Mouse (Mus musculus): ENCODE measurements around the gene Dnajc16. TPM values are rescaled to one million over a fixed set of nuclear protein-coding genes. Genes with fewer than 3 reads are reported as not detected.

The Dnajc16 gene
- polyA plus RNA-seq, 1 experiment from 2014 or later = 2.0 TPM

DNA sequence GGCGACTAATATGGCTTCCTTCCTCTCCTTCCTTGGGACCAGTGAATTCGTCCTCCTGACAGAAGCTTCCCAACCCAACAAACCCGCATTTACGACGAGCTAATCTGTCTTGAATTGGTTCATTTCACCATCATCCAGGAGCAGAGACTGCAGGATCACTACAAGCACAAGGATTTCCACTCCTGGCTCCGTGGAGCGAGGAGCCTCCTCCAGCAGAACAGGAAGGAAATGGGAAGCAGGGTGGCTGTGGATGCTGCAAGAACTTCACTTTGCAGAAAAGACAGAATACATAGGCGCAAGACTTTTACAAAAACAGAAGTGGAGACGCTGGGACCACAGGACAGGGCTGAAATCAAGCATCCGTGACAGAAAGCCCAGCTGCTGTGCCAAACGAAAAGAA, 66.1 kb downstream of the Dnajc16 start:
- Histone ChIP-seq H3K4me1 (replicated peaks) (peaks cover 64% of the 10 kb centered on the region), H3K4me2 (peak overlapping the region; percentile 38; the same call in 1 of the 2 replicates), H3K27ac (replicated peaks) (peak overlapping the region; percentile 29; the same call in 1 of the 2 replicates), H3K9ac (no peak overlapping the region), H3K9me3 (replicated peaks) (no peaks in the 10 kb centered on the region), H3K27me3 (peaks cover 14% of the 10 kb centered on the region; the same call in 1 of the 2 replicates), H3K4me3 (replicated peaks) (no peak overlapping the region), H3K36me3 (replicated peaks) (peaks cover 17% of the 10 kb centered on the region)
- no peak for ATAC-seq (ENCODE audit: insufficient read depth)
- 35% methylated on average over 11 of the region's 11 CpGs for WGBS (ENCODE audit: insufficient replicate concordance)

DNA sequence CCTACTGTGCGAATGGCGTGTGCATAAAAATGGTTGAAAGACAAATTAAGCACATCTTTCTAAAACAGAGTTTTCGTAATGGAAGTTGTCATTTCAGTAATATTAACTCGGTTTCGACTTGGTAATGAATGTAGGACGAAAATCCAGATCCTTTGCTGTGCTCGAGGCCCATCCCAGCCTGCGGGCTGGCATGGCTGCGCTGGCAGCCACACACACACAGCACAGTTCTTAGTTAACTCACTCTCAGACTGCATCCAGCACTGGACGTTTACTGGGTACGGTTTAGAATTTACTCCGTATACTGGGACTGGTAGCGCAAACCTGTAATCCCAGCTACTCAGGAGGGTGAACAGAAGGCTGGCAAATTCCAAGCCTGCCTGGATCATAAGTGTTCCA, 67.1 kb downstream of the Dnajc16 start:
- H3K9ac ChIP-seq = peak overlapping the region; percentile 99
- peak overlapping the region; percentile 94 for H3K4me2 ChIP-seq
- H3K27ac ChIP-seq (replicated peaks) = peak overlapping the region; percentile 98
- no peaks in the 10 kb centered on the region for H3K9me3 ChIP-seq (replicated peaks)
- peak; percentile 29; the same call in 1 of the 2 replicates for ATAC-seq (ENCODE audit: insufficient read depth)
- H3K4me3 ChIP-seq (replicated peaks) = peak overlapping the region; percentile 100
- 0 out of 2 replicates have a peak, but pooled peaks cover 7% of the 10 kb centered on the region for H3K27me3 ChIP-seq
- WGBS (ENCODE audit: insufficient replicate concordance) = 10% methylated on average over 13 of the region's 13 CpGs
- peaks cover 65% of the 10 kb centered on the region for H3K4me1 ChIP-seq (replicated peaks)
- H3K36me3 ChIP-seq (replicated peaks) = peaks cover 24% of the 10 kb centered on the region

DNA sequence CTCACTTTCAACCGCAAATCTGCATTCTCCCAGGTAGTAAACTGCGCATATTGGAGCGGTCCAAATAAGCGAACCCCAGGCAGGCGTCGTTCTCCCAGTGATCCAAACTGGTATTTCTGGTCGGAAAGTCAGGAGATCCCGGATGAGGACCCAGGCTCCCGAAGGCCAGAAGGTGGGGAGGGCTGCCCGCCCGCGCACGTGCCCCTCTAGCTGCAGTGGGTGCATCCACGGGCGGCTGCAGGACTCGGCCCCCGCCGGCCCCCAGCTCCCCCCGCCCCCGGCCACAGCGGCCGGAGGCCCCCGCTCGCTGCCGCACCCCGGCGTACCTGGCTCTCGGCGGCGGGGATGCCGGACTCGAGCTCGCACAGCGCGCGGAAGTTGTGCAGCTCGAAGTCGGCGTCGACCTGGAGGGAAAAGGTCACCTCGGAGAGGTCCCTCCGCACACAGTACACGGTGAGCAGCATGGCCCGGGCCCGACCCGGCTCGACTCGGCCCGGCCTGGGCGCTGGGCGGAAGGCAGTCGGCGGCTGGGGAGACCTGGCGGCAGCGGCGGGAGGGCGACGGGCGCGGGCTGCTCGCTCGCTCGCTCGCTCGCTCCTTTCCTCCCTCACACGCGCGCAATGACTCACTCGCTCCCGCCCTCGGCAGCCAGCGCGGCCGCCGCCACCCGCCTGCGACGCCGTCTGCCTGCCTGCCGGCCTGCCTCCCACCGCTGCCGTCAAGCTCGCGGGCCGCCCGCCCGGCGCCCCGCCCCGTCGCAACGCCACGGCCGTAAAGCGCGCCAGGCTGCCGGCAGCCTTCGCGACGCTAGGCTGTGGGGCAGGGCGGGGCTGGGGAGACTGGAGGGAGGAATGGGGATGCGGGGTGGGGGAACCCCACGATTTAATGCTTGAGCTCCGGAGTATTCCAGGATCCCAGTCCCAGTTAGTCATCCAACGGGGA, 67.7 kb downstream of the Dnajc16 start, which contains the start of gene Ddi2:
Gene Ddi2, minus strand, starts transcription at position 689 of the 942 bp plus-strand sequence.
- H3K9ac ChIP-seq = peak within 1 kb of the TSS; percentile 99
- peak; percentile 87 for ATAC-seq (ENCODE audit: insufficient read depth)
- under 1% methylated on average over 99 of the region's 105 CpGs for WGBS (ENCODE audit: insufficient replicate concordance)
- peak within 1 kb of the TSS; percentile 100 for H3K4me3 ChIP-seq (replicated peaks)
- H3K27ac ChIP-seq (replicated peaks) = peak within 1 kb of the TSS; percentile 98
- H3K4me1 ChIP-seq (replicated peaks) = peaks cover 72% of the 10 kb centered on the region
- H3K4me2 ChIP-seq = peak within 1 kb of the TSS; percentile 94
- 0 out of 2 replicates have a peak, but pooled peaks cover 2% of the 10 kb centered on the region for H3K27me3 ChIP-seq
- peaks cover 27% of the 10 kb centered on the region for H3K36me3 ChIP-seq (replicated peaks)
- H3K9me3 ChIP-seq (replicated peaks) = no peaks in the 10 kb centered on the region

GRCm38 (mm10) chr4:141721961-141722360, 68.8 kb downstream of the Dnajc16 start:
- ATAC-seq (ENCODE audit: insufficient read depth) = no peak
- peak overlapping the region; percentile 99 for H3K9ac ChIP-seq
- H3K27me3 ChIP-seq = no peaks in the 10 kb centered on the region
- peaks cover 80% of the 10 kb centered on the region for H3K4me1 ChIP-seq (replicated peaks)
- WGBS (ENCODE audit: insufficient replicate concordance) = 33% methylated on average over 6 of the region's 6 CpGs
- H3K9me3 ChIP-seq (replicated peaks) = no peaks in the 10 kb centered on the region
- H3K36me3 ChIP-seq (replicated peaks) = peaks cover 36% of the 10 kb centered on the region
- H3K27ac ChIP-seq (replicated peaks) = peak overlapping the region; percentile 98
- peak overlapping the region; percentile 94 for H3K4me2 ChIP-seq
- peak overlapping the region; percentile 100 for H3K4me3 ChIP-seq (replicated peaks)

DNA sequence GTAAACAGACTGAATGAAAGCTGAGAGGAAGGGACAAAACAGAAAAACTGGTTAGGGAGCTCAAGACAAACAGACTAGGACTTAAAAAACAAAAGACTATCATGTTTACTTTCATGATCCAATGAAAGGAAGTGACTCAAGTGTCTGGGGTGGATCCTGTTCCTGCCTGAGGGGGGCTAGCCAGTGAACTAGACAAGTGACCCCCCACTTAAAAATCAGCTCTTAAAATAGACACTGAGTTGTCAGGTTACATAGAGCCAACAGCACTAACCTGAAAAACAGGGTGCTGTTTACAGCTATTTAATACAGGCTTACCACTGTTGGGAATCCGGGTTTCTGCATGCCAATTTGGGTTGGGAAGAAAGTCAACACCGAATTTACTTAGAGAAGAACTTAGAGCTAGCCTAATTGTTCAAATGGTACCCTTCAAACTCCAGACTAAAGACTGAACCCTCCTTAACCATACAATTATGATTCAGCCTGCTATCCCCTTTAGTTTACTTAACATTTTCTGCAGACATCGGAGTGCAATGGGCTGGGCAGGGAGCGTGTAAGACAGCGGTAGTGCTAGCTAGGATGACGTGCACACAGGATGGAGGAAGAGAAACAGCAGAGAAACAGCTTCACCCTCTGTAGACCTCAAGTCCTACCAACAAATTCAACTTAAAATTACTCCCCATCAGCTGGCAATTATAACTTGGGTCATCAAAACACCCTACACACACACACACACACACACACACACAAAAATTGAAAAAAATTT, 69.8 kb downstream of the Dnajc16 start:
- H3K4me3 ChIP-seq (replicated peaks) = peak overlapping the region; percentile 100
- H3K27me3 ChIP-seq = no peaks in the 10 kb centered on the region
- ATAC-seq (ENCODE audit: insufficient read depth) = no peak
- H3K4me2 ChIP-seq = peak overlapping the region; percentile 94
- peak overlapping the region; percentile 98 for H3K27ac ChIP-seq (replicated peaks)
- peaks cover 46% of the 10 kb centered on the region for H3K36me3 ChIP-seq (replicated peaks)
- no peaks in the 10 kb centered on the region for H3K9me3 ChIP-seq (replicated peaks)
- peaks cover 84% of the 10 kb centered on the region for H3K4me1 ChIP-seq (replicated peaks)
- 58% methylated on average over 6 of the region's 6 CpGs for WGBS (ENCODE audit: insufficient replicate concordance)
- peak overlapping the region; percentile 99 for H3K9ac ChIP-seq

GRCm38 (mm10) chr4:141719304-141719703, 71.4 kb downstream of the Dnajc16 start:
- no peak overlapping the region for H3K27ac ChIP-seq (replicated peaks)
- no peak for ATAC-seq (ENCODE audit: insufficient read depth)
- H3K9me3 ChIP-seq (replicated peaks) = no peaks in the 10 kb centered on the region
- no peak overlapping the region for H3K4me3 ChIP-seq (replicated peaks)
- peaks cover 82% of the 10 kb centered on the region for H3K4me1 ChIP-seq (replicated peaks)
- 0 out of 2 replicates have a peak overlapping the region, but pooled peaks have one; percentile 23 for H3K4me2 ChIP-seq
- peaks cover 55% of the 10 kb centered on the region for H3K36me3 ChIP-seq (replicated peaks)
- WGBS (ENCODE audit: insufficient replicate concordance) = 83% methylated on average over 1 of the region's 1 CpGs
- no peaks in the 10 kb centered on the region for H3K27me3 ChIP-seq
- H3K9ac ChIP-seq = no peak overlapping the region

DNA sequence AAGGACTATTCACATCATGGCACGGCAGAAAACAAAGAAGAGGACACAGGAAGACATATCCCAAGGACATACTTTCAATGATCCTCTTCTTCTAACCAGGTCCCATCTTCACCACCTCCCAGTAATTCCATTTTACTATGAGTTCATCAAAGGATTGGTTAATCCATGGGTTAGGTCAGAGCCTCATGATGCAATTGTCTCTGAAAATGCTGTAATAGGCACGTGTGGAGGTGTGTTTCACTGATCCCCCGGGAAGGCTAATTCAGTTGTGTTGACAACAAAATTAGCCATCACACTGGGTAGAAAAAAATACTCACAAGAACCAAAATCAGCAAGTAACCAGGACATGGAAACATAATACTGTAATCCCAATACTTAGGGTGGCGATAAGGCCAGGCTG, 73.1 kb downstream of the Dnajc16 start:
- Histone ChIP-seq H3K36me3 (replicated peaks) (peaks cover 65% of the 10 kb centered on the region), H3K4me1 (replicated peaks) (peaks cover 78% of the 10 kb centered on the region), H3K9ac (no peak overlapping the region; the same call in 1 of the 2 replicates), H3K4me3 (replicated peaks) (no peak overlapping the region), H3K9me3 (replicated peaks) (no peaks in the 10 kb centered on the region), H3K27ac (replicated peaks) (peak overlapping the region; percentile 7; the same call in 1 of the 2 replicates), H3K27me3 (no peaks in the 10 kb centered on the region), H3K4me2 (no peak overlapping the region)
- ATAC-seq (ENCODE audit: insufficient read depth) = no peak
- WGBS (ENCODE audit: insufficient replicate concordance) = 76% methylated on average over 4 of the region's 4 CpGs

DNA sequence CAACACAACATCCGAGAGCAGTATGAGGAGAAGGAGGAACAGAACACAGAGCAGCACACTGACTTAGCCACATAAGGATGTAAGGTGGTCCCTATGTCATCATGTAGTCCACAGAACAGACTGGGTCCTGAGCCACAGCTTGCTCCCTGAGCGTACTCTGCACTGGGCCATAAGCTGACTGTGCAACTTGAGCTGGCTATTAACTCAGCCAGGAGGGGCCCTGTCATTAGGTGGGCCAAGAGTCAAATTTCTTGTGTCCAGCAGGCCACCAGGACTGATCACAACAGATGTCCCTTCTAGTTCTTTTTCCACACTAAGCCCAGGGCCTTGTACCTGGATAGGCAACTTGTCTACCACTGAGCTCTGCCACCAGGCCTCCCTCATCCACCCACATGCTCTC, 75.7 kb downstream of the Dnajc16 start:
- Histone ChIP-seq H3K36me3 (replicated peaks) (peaks cover 79% of the 10 kb centered on the region), H3K9ac (no peak overlapping the region), H3K4me2 (no peak overlapping the region), H3K27ac (replicated peaks) (0 out of 2 replicates have a peak overlapping the region, but pooled peaks have one; percentile 4), H3K4me1 (replicated peaks) (peaks cover 62% of the 10 kb centered on the region), H3K9me3 (replicated peaks) (no peaks in the 10 kb centered on the region), H3K27me3 (no peaks in the 10 kb centered on the region), H3K4me3 (replicated peaks) (no peak overlapping the region)
- no peak for ATAC-seq (ENCODE audit: insufficient read depth)
- WGBS (ENCODE audit: insufficient replicate concordance) = 86% methylated on average over 2 of the region's 2 CpGs

- H3K4me2 ChIP-seq = no peak overlapping the region
- WGBS (ENCODE audit: insufficient replicate concordance) = 41% methylated on average over 5 of the region's 5 CpGs
- peaks cover 49% of the 10 kb centered on the region for H3K4me1 ChIP-seq (replicated peaks)
- no peak overlapping the region for H3K4me3 ChIP-seq (replicated peaks)
- ATAC-seq (ENCODE audit: insufficient read depth) = no peak
- H3K27ac ChIP-seq (replicated peaks) = no peak overlapping the region
- H3K27me3 ChIP-seq = no peaks in the 10 kb centered on the region
- H3K9ac ChIP-seq = no peak overlapping the region
- H3K9me3 ChIP-seq (replicated peaks) = no peaks in the 10 kb centered on the region
- peaks cover 80% of the 10 kb centered on the region for H3K36me3 ChIP-seq (replicated peaks)
Measured at GRCm38 (mm10) chr4:141713598-141714142, 77.1 kb downstream of the Dnajc16 start.

DNA sequence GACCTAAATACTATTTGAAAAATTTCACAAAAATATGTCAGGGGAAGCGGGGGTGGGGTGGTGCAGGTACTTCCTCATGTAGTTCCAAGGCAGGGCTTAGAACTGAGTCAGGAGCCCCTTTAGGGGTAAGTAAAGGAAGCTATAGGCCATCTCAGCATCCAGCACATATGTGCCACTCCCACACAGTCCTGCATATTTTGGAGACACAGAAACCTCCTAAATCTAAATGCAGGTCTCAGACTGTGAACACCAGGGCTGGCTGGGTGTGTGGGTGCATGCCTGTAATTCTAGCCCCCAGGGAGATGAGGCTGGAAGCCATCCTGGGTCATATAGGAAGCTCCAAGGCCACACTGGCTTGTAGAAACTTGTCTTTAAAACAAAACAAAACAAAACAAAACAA, 79.5 kb downstream of the Dnajc16 start:
- Histone ChIP-seq H3K27ac (replicated peaks) (no peak overlapping the region), H3K27me3 (no peaks in the 10 kb centered on the region), H3K4me2 (no peak overlapping the region), H3K4me1 (replicated peaks) (peaks cover 28% of the 10 kb centered on the region), H3K4me3 (replicated peaks) (no peak overlapping the region), H3K9ac (no peak overlapping the region), H3K36me3 (replicated peaks) (peaks cover 86% of the 10 kb centered on the region), H3K9me3 (replicated peaks) (no peaks in the 10 kb centered on the region)
- 75% methylated on average over 1 of the region's 1 CpGs for WGBS (ENCODE audit: insufficient replicate concordance)
- no peak for ATAC-seq (ENCODE audit: insufficient read depth)
